Mouse (Mus musculus) lung, adult 2 months (tissue): Measurements from ENCODE around the gene Slc38a10. TPM values are rescaled to one million over a fixed set of nuclear protein-coding genes. Genes with fewer than 3 reads are reported as not detected.

ENCODE experiments used
- DNase-seq: peaks from one replicate; pipeline ENCODE4 v3.0.0; 2022
- H3K4me1 ChIP-seq: fragments of 200-500 bp; 2 replicates; pipeline ENCODE4 v1.6.1; 2011; ENCODE audit warnings: low read length; ENCODE audit not compliant: control insufficient read depth, insufficient read depth
- H3K4me3 ChIP-seq: fragments of 200-500 bp; replicated peaks from 2 replicates; pipeline ENCODE3; 2011; ENCODE audit warnings: low read depth, mild to moderate bottlenecking, control low read depth, low read length; ENCODE audit errors: extremely low read depth
- CTCF ChIP-seq: fragments of 200-500 bp; IDR thresholded peaks from 2 replicates; pipeline ENCODE4 v1.5.1; 2011; ENCODE audit warnings: mild to moderate bottlenecking, low read length, control low read depth; ENCODE audit not compliant: insufficient read depth
- POLR2A ChIP-seq: fragments of 200-500 bp; IDR thresholded peaks from 2 replicates; pipeline ENCODE4 v1.6.1; 2011; ENCODE audit warnings: low read depth, mild to moderate bottlenecking, control low read depth, low read length, borderline replicate concordance; ENCODE audit errors: extremely low read depth
- WGBS: fragments of 180-500 bp; shearing (Covaris S2); methylation state at CpG from one replicate; pipeline ENCODE4 v1.1.7; 2018; 5-methylcytosine and 5-hydroxymethylcytosine counted together
- polyA plus RNA-seq: library from polyadenylated mRNA; depleted of rRNA; stranded (reverse); fragments of >200 nt; gene quantifications from 2 replicates; pipeline ENCODE4 v1.2.3, GENCODE M21; 2012

Gene Slc38a10
- polyA plus RNA-seq, 1 experiment, result 170 TPM

- DNase-seq, result no peak
- Histone ChIP-seq H3K4me3 (no peak overlapping the region), H3K4me1 (peaks cover 5% of the 10 kb centered on the region; the same call in 1 of the 2 replicates)
- WGBS, result 65% methylated on average over 5 of the region's 5 CpGs
- TF ChIP-seq POLR2A, result no peak
- TF ChIP-seq CTCF, result no peak
Measured at GRCm38 (mm10) chr11:120164028-120164427, 12.9 kb upstream of the Slc38a10 start.

GRCm38 (mm10) chr11:120163207-120163606, 12.1 kb upstream of the Slc38a10 start:
- WGBS, result 82% methylated on average over 3 of the region's 3 CpGs
- no peak overlapping the region for H3K4me3 ChIP-seq
- DNase-seq, result no peak
- peaks cover 5% of the 10 kb centered on the region; the same call in 1 of the 2 replicates for H3K4me1 ChIP-seq
- TF ChIP-seq CTCF, result no peak
- TF ChIP-seq POLR2A, result no peak

GRCm38 (mm10) chr11:120161245-120161644, 10.1 kb upstream of the Slc38a10 start:
- H3K4me3 ChIP-seq, result no peak overlapping the region
- DNase-seq, result no peak
- no peak for TF ChIP-seq POLR2A
- TF ChIP-seq CTCF, result no peak
- 72% methylated on average over 4 of the region's 4 CpGs for WGBS
- H3K4me1 ChIP-seq, result peaks cover 5% of the 10 kb centered on the region; the same call in 1 of the 2 replicates

- DNase-seq, result no peak
- peaks cover 5% of the 10 kb centered on the region; the same call in 1 of the 2 replicates for H3K4me1 ChIP-seq
- WGBS, result 80% methylated on average over 4 of the region's 4 CpGs
- H3K4me3 ChIP-seq, result no peak overlapping the region
- no peak for TF ChIP-seq POLR2A
- peak; percentile 66 for TF ChIP-seq CTCF
Measured at GRCm38 (mm10) chr11:120160478-120160877, 9.3 kb upstream of the Slc38a10 start.

- DNase-seq, result no peak
- peaks cover 5% of the 10 kb centered on the region; the same call in 1 of the 2 replicates for H3K4me1 ChIP-seq
- TF ChIP-seq POLR2A (no peak), CTCF (no peak)
- no peak overlapping the region for H3K4me3 ChIP-seq
- WGBS, result 62% methylated on average over 5 of the region's 5 CpGs
Measured at GRCm38 (mm10) chr11:120159653-120160052, 8.5 kb upstream of the Slc38a10 start.

GRCm38 (mm10) chr11:120158828-120159227, 7.7 kb upstream of the Slc38a10 start:
- DNase-seq, result no peak
- H3K4me1 ChIP-seq, result peaks cover 5% of the 10 kb centered on the region; the same call in 1 of the 2 replicates
- H3K4me3 ChIP-seq, result no peak overlapping the region
- WGBS, result 31% methylated on average over 5 of the region's 5 CpGs
- no peak for TF ChIP-seq POLR2A
- TF ChIP-seq CTCF, result no peak

GRCm38 (mm10) chr11:120150440-120151112, 570 bp downstream of the Slc38a10 start:
- no peak for TF ChIP-seq POLR2A
- no peak for TF ChIP-seq CTCF
- no peak for DNase-seq
- under 1% methylated on average over 44 of the region's 44 CpGs for WGBS
- Histone ChIP-seq H3K4me1 (peaks cover 6% of the 10 kb centered on the region), H3K4me3 (peak overlapping the region; percentile 97)

GRCm38 (mm10) chr11:120149510-120150200, 1.5 kb downstream of the Slc38a10 start:
- peaks cover 6% of the 10 kb centered on the region for H3K4me1 ChIP-seq
- TF ChIP-seq CTCF (no peak), POLR2A (no peak)
- 29% methylated on average over 6 of the region's 6 CpGs for WGBS
- no peak for DNase-seq
- peak overlapping the region; percentile 15 for H3K4me3 ChIP-seq

- peaks cover 9% of the 10 kb centered on the region for H3K4me1 ChIP-seq
- WGBS, result 81% methylated on average over 8 of the region's 8 CpGs
- H3K4me3 ChIP-seq, result no peak overlapping the region
- no peak for TF ChIP-seq POLR2A
- TF ChIP-seq CTCF, result no peak
- DNase-seq, result no peak
Measured at GRCm38 (mm10) chr11:120148201-120148855, 2.8 kb downstream of the Slc38a10 start.
